Mouse (Mus musculus): ENCODE data around the gene Cd5l. TPM values are rescaled to one million over a fixed set of nuclear protein-coding genes. Genes with fewer than 3 reads are reported as not detected.

The Cd5l gene
- polyA plus RNA-seq, 1 experiment, result 0.11 TPM

DNA sequence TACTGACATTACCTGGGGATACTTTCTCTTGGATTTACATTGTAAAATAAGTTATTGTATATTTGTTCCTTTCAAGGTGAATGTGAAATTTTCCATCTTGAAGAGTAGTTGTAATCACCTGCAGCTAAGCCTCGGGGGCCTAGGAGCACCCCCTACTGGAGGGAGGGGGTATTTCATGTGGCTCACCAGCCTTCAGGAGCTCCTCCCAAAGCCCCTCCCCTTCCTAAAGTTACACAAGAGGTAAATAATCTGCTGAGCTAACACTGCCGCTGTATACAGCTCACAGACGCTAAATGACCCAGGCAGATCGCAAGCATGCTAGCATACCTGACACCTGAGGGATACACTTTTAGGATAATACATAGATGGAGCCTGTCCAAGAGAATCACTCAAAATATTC, 50.5 kb downstream of the Cd5l start:
- no peak for DNase-seq (ENCODE audit: low spot score)

- DNase-seq (ENCODE audit: low spot score), result no peak
Measured at GRCm38 (mm10) chr3:87409196-87409935, 51.7 kb downstream of the Cd5l start.

DNA sequence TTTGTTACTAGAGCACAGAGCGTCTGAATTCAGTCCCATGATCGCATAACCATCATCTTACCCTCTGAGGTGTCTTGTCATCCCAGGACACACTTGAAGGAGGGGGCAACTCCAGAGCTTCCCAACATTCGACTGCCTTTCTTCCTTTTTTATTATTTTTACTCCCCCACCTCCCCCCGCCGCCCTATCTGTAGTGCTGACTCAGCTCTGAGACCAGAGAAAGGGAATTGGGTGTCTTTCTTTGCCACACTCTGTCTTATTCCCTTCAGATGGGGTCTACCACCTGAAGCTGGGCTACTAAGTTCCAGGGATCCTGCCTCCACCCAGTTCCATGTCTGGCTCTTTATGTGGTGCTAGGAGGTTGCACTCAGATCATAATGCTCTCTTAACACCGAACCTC, 52.9 kb downstream of the Cd5l start:
- DNase-seq (ENCODE audit: low spot score), result no peak

GRCm38 (mm10) chr3:87411150-87411549, 53.5 kb downstream of the Cd5l start:
- peak; percentile 40 for DNase-seq (ENCODE audit: low spot score)

- DNase-seq (ENCODE audit: low spot score), result no peak
Measured at GRCm38 (mm10) chr3:87420645-87421044, 63.0 kb downstream of the Cd5l start.

Other genes with a start within 250 kb of the Cd5l start
- 23.5 and 23.6 TPM in 2 replicates for gene Kirrel, start 183.1 kb upstream of the Cd5l start, polyA plus RNA-seq (2012; rRNA removed)
- gene Fcrls, start 94.1 kb upstream of the Cd5l start, polyA plus RNA-seq (2012; rRNA removed), result 12.2 TPM in 2 replicates
- 0.15 and 0.23 TPM in 2 replicates for gene Fcrl1, start 18.5 kb downstream of the Cd5l start, polyA plus RNA-seq (2012; rRNA removed)
- gene Fcrl5, start 77.9 kb downstream of the Cd5l start, polyA plus RNA-seq (2012; rRNA removed), result not detected in 2 replicates
- gene Etv3, start 167.5 kb downstream of the Cd5l start, polyA plus RNA-seq (2012; rRNA removed), result 17.2 and 18.1 TPM in 2 replicates